Mouse (Mus musculus) forelimb bud, embryonic 11.5 days (tissue): ENCODE data around the gene Cryab.
A peak's percentile ranks its signal among the peaks of the same experiment; 100 is the strongest.

Experiments used
- DNase-seq: peaks from one replicate; pipeline ENCODE4 v3.0.0-alpha.2; 2012; ENCODE audit warnings: low read depth, low spot score

The Cryab gene

GRCm38 (mm10) chr9:50742744-50743143 is 8.4 kb upstream of the Cryab start:
- DNase-seq, result no peak

GRCm38 (mm10) chr9:50745806-50746205 is 5.3 kb upstream of the Cryab start:
- DNase-seq, result no peak

- peak; percentile 56 for DNase-seq
These were observed 4.9 kb upstream of the Cryab start, which contains the start of gene 2310030G06Rik for GRCm38 (mm10) chr9:50746214-50746677. Gene 2310030G06Rik (minus strand): TSS chr9:50746536.

GRCm38 (mm10) chr9:50750706-50751105 is 419 bp upstream of the Cryab start:
- DNase-seq, result no peak

- no peak for DNase-seq
These were observed 1.0 kb downstream of the Cryab start, which contains the start of gene Hspb2 for GRCm38 (mm10) chr9:50752054-50752602. Gene Hspb2 (minus strand): TSS chr9:50752354.

GRCm38 (mm10) chr9:50752784-50753615 is 1.9 kb downstream of the Cryab start:
- no peak for DNase-seq

- no peak for DNase-seq
These were observed 2.8 kb downstream of the Cryab start for GRCm38 (mm10) chr9:50753947-50754346.

GRCm38 (mm10) chr9:50756711-50757110 is 5.6 kb downstream of the Cryab start:
- no peak for DNase-seq

- DNase-seq, result no peak
These were observed 10.6 kb downstream of the Cryab start for GRCm38 (mm10) chr9:50761520-50762243.

- no peak for DNase-seq
These were observed 12.2 kb downstream of the Cryab start for GRCm38 (mm10) chr9:50763331-50763730.

GRCm38 (mm10) chr9:50767531-50768106 is 16.5 kb downstream of the Cryab start:
- DNase-seq, result no peak

- peak; percentile 98 for DNase-seq
These were observed 17.2 kb downstream of the Cryab start, which contains the start of gene Fdxacb1 for GRCm38 (mm10) chr9:50768107-50769002. Gene Fdxacb1 (plus strand): TSS chr9:50768236.

GRCm38 (mm10) chr9:50770011-50770410 is 18.9 kb downstream of the Cryab start:
- no peak for DNase-seq

- no peak for DNase-seq
These were observed 22.9 kb downstream of the Cryab start for GRCm38 (mm10) chr9:50774026-50774462.

- peak; percentile 90 for DNase-seq
These were observed 24.0 kb downstream of the Cryab start, which contains the start of the genes Alg9 and 1110032A03Rik for GRCm38 (mm10) chr9:50774991-50775612. Gene Alg9 (plus strand): TSS chr9:50775019. Gene 1110032A03Rik (minus strand): TSS chr9:50775520.

GRCm38 (mm10) chr9:50775662-50776126 is 24.6 kb downstream of the Cryab start:
- peak; percentile 16 for DNase-seq

- DNase-seq, result no peak
These were observed 25.1 kb downstream of the Cryab start for GRCm38 (mm10) chr9:50776162-50776760.

- no peak for DNase-seq
These were observed 31.0 kb downstream of the Cryab start for GRCm38 (mm10) chr9:50782155-50782554.

GRCm38 (mm10) chr9:50795266-50795665 is 44.1 kb downstream of the Cryab start:
- DNase-seq, result no peak
